Mouse (Mus musculus) heart, embryonic 10.5 days (tissue): ENCODE results near the gene Rpusd3. TPM values are rescaled to one million over a fixed set of nuclear protein-coding genes. Genes with fewer than 3 reads are reported as not detected.

Source experiments
- DNase-seq: peaks from one replicate; pipeline ENCODE4 v3.0.0-alpha.2; 2017; ENCODE audit warnings: low spot score
- H3K27ac ChIP-seq: fragments of 300-500 bp; sonication (generic); 2 replicates; pipeline ENCODE4 v1.5.1; 2016; ENCODE audit warnings: mild to moderate bottlenecking
- H3K27me3 ChIP-seq: fragments of 300-500 bp; sonication (generic); 2 replicates; pipeline ENCODE4 v1.6.1; 2016; ENCODE audit warnings: mild to moderate bottlenecking; ENCODE audit not compliant: poor library complexity, insufficient read depth, severe bottlenecking
- H3K36me3 ChIP-seq: fragments of 300-500 bp; sonication (generic); 2 replicates; pipeline ENCODE4 v1.6.1; 2016; ENCODE audit warnings: mild to moderate bottlenecking, moderate library complexity
- H3K4me1 ChIP-seq: fragments of 300-500 bp; sonication (generic); 2 replicates; pipeline ENCODE4 v1.6.1; 2016; ENCODE audit warnings: mild to moderate bottlenecking
- H3K4me3 ChIP-seq: fragments of 300-500 bp; sonication (generic); 2 replicates; pipeline ENCODE4 v1.5.1; 2016; ENCODE audit warnings: mild to moderate bottlenecking, moderate library complexity
- H3K9me3 ChIP-seq: fragments of 300-500 bp; sonication (generic); 2 replicates; pipeline ENCODE4 v1.6.1; 2016; ENCODE audit warnings: mild to moderate bottlenecking, moderate library complexity
- WGBS: fragments of 180-500 bp; shearing (Covaris S2); methylation state at CpG from one replicate; pipeline ENCODE4 v1.1.7; 2016; 5-methylcytosine and 5-hydroxymethylcytosine counted together
- polyA plus RNA-seq: library from polyadenylated mRNA; unstranded; fragments of >200 nt; fragmentation: Nextera tagmentation; extraction: Ambion mirVana; gene quantifications from 2 replicates; pipeline ENCODE4 v1.2.1, GENCODE M21; 2016

The Rpusd3 gene
- polyA plus RNA-seq, 1 experiment from 2014 or later = 26.1 TPM

GRCm38 (mm10) chr6:113424187-113424586 is 5.0 kb upstream of the Rpusd3 start:
- 80% methylated on average over 7 of the region's 7 CpGs for WGBS
- no peak for DNase-seq

GRCm38 (mm10) chr6:113423000-113423399 is 3.9 kb upstream of the Rpusd3 start:
- H3K4me3 ChIP-seq = no peak overlapping the region
- peaks cover 9% of the 10 kb centered on the region for H3K4me1 ChIP-seq
- no peaks in the 10 kb centered on the region for H3K9me3 ChIP-seq
- H3K27ac ChIP-seq = no peak overlapping the region
- 61% methylated on average over 4 of the region's 4 CpGs for WGBS
- no peaks in the 10 kb centered on the region for H3K36me3 ChIP-seq
- no peak for DNase-seq
- H3K27me3 ChIP-seq = no peaks in the 10 kb centered on the region

More at GRCm38 (mm10) chr6:113424187-113424586, 5.0 kb upstream of the Rpusd3 start:
- Histone ChIP-seq H3K27me3 (no peaks in the 10 kb centered on the region), H3K9me3 (no peaks in the 10 kb centered on the region), H3K36me3 (no peaks in the 10 kb centered on the region), H3K27ac (no peak overlapping the region), H3K4me3 (no peak overlapping the region), H3K4me1 (no peaks in the 10 kb centered on the region; the same call in 1 of the 2 replicates)

DNA sequence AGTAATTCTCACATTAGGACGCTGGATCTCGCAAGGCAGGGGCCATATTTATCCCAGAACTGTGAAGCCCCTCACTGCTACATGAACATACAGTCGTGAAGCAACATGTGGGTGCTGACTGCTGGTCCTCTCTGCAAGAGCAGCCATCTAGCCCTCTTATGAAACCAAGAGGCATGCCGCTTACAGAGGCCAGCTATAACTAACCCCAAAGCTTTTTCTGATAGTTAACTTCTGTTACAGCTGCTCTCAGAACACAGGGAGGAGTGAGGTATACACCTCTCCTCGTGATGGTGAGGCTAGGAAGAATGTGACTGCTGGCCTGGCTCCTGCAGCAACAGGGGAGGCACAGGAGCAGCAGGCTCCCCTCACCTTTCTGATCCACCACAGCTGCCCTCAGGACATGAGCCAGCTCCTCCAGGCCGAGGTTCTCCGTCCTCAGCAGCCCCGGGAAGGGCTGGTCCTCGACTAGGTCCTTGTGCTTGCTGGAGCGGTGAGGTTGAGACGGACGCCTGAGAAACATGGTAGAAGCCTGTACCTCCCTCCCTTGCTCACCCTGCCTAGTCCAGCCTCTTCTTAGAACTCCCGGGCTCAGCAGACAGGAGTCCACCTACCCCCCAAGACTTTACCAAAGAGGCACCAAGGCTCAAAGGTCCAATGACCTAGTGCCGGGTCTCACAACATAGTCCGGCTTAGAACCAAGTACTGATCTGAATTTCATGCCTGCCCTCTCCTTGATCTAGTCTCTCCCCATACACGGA is 520 bp downstream of the Rpusd3 start:
- Histone ChIP-seq H3K27me3 (no peaks in the 10 kb centered on the region), H3K36me3 (peaks cover 27% of the 10 kb centered on the region), H3K4me3 (peak overlapping the region; percentile 74), H3K27ac (peak overlapping the region; percentile 84), H3K4me1 (peaks cover 13% of the 10 kb centered on the region), H3K9me3 (no peaks in the 10 kb centered on the region)
- DNase-seq = peak; percentile 84
- 15% methylated on average over 16 of the region's 16 CpGs for WGBS

GRCm38 (mm10) chr6:113416416-113416815 is 2.7 kb downstream of the Rpusd3 start:
- H3K4me3 ChIP-seq = no peak overlapping the region
- no peak for DNase-seq
- H3K27me3 ChIP-seq = no peaks in the 10 kb centered on the region
- H3K27ac ChIP-seq = no peak overlapping the region
- peaks cover 27% of the 10 kb centered on the region for H3K36me3 ChIP-seq
- H3K9me3 ChIP-seq = no peaks in the 10 kb centered on the region
- H3K4me1 ChIP-seq = peaks cover 13% of the 10 kb centered on the region
- 81% methylated on average over 5 of the region's 5 CpGs for WGBS

DNA sequence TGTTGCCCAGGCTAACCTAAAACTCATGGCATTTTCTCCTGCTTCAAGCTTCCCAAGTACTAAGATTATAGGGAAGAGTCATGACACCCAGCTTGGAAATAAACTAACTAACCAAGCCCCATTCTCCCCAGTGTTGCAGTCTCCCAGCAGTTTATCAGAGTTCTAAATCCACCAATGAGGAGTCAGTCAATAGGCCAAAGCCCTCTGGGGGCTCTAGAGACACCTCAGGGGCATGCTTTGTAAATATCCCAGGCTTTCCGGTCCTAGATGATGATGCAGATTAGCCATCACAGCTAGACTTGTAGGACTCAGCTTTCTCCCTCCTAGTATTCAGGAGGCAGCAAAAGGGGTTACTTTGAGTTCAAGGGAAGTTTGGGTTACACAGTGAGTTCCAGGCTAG is 9.1 kb downstream of the Rpusd3 start:
- DNase-seq = no peak
- no peaks in the 10 kb centered on the region for H3K4me1 ChIP-seq
- H3K9me3 ChIP-seq = no peaks in the 10 kb centered on the region
- WGBS = 65% methylated on average over 1 of the region's 1 CpGs
- no peak overlapping the region for H3K27ac ChIP-seq
- H3K4me3 ChIP-seq = no peak overlapping the region
- H3K36me3 ChIP-seq = peaks cover 14% of the 10 kb centered on the region
- no peaks in the 10 kb centered on the region for H3K27me3 ChIP-seq

DNA sequence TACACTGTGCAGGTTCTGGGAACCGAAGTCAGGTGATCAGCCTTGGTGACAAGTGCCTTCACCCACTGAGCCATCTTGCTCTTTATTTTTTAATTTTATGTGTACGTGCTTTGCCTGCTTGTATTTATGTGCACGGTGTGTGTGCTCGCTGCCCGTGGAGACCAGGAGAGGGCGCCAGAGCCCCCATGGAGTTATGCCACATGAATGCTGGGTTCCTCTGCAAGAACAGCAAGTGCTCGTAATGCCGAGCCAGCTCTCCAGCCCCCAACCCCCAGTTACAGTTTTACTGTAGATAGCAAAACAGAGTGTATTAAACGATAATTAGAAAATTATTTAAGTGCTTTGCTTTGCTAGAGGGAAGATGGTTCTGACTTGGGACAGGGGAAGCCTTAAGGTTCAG is 12.5 kb downstream of the Rpusd3 start:
- WGBS = 71% methylated on average over 9 of the region's 9 CpGs
- DNase-seq = no peak

DNA sequence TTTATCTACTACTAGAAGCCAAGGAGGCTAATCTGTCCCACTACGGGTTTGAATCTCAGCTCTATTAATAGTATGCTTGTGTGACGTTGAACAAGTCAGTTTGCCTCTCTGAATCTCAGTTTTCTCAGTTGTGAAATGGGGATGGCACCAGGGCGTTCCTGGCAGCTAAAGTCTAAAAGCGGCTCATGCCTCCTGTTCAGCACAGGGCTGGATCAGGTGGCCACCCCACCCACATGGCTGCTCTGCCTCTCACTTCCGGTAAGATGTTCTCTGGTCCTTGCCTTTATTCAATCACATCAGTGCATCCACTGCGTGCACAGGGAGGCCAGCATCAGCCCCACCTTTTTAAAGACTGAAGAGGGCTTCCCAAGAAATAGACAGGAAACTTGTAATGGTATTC is 13.7 kb downstream of the Rpusd3 start:
- DNase-seq = no peak
- no peak overlapping the region for H3K27ac ChIP-seq
- H3K4me3 ChIP-seq = no peak overlapping the region
- no peaks in the 10 kb centered on the region for H3K27me3 ChIP-seq
- 0 out of 2 replicates have a peak, but pooled peaks cover 3% of the 10 kb centered on the region for H3K4me1 ChIP-seq
- H3K9me3 ChIP-seq = no peaks in the 10 kb centered on the region
- 78% methylated on average over 6 of the region's 6 CpGs for WGBS
- H3K36me3 ChIP-seq = 0 out of 2 replicates have a peak, but pooled peaks cover 4% of the 10 kb centered on the region

More for the DNA sequence above, 12.5 kb downstream of the Rpusd3 start:
- Histone ChIP-seq H3K9me3 (no peaks in the 10 kb centered on the region), H3K4me3 (no peak overlapping the region), H3K27ac (no peak overlapping the region), H3K36me3 (0 out of 2 replicates have a peak, but pooled peaks cover 4% of the 10 kb centered on the region), H3K27me3 (no peaks in the 10 kb centered on the region), H3K4me1 (0 out of 2 replicates have a peak, but pooled peaks cover 3% of the 10 kb centered on the region)

DNA sequence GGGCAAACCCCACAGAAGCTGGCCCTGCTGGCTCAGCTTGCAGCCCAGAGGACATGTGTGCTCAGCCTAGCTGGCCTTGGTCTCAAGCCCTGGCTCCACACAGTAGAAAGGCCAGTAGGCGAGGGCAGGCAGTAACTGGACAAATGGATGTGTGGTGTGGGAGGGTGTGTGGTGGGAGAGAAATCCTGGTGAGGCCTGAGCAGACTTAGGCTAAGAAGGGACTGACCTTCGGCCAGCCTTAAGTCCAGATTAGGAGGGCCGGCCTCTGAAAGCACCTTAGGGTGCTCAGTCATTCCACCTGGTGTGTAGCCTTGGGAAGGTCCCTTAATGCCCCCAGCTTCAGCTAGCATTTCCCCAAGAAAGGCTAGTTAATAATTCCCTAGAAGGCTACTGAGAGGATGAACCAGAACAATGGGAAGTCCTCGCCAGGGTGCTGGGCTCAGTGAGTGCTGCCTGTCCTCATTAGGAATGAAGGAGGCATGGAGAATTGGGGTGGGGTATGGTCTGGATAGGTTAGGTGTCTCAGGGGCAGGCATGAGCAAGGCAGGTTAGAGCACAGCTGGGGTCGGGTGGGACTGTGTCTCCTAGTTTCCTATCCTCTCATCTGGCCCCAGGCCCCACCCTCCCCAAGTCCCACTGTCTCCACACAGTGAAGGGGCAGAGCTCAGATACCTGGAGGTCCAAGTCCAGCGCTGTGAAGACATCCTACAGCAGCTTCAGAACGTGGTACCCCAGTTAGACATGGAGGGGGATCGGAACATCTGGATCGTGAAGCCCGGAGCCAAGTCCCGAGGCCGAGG is 14.3 kb downstream of the Rpusd3 start:
- H3K27ac ChIP-seq = no peak overlapping the region
- 0 out of 2 replicates have a peak, but pooled peaks cover 3% of the 10 kb centered on the region for H3K4me1 ChIP-seq
- no peak for DNase-seq
- WGBS = 71% methylated on average over 12 of the region's 12 CpGs
- H3K9me3 ChIP-seq = no peaks in the 10 kb centered on the region
- H3K4me3 ChIP-seq = no peak overlapping the region
- no peaks in the 10 kb centered on the region for H3K27me3 ChIP-seq
- H3K36me3 ChIP-seq = 0 out of 2 replicates have a peak, but pooled peaks cover 4% of the 10 kb centered on the region

DNA sequence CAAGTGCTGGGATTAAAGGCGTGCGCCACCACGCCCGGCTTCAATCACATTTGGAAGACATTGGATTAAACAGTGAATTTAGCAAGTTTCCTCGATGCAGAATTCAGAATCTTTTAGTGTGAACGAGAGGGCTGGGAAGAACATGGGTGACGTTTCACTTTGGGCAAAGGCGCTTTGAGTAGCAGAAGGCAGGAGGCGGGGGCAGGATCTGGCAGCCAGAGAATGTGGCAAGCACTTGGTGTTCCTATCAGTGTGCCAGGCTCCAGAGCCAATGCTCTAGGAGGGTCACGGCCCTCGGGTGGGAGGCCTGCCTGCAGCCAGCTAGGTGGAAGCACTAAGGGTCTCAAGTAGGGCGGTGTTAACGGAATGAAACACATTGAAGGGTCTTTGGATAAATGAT is 17.0 kb downstream of the Rpusd3 start:
- H3K36me3 ChIP-seq = 0 out of 2 replicates have a peak, but pooled peaks cover under 1% of the 10 kb centered on the region
- H3K27me3 ChIP-seq = no peaks in the 10 kb centered on the region
- WGBS = 86% methylated on average over 13 of the region's 13 CpGs
- no peak overlapping the region for H3K4me3 ChIP-seq
- H3K27ac ChIP-seq = no peak overlapping the region
- no peak for DNase-seq
- H3K4me1 ChIP-seq = 0 out of 2 replicates have a peak, but pooled peaks cover 3% of the 10 kb centered on the region
- H3K9me3 ChIP-seq = no peaks in the 10 kb centered on the region

GRCm38 (mm10) chr6:113396270-113397030 is 22.7 kb downstream of the Rpusd3 start:
- H3K27me3 ChIP-seq = no peaks in the 10 kb centered on the region
- peaks cover 9% of the 10 kb centered on the region for H3K36me3 ChIP-seq
- no peaks in the 10 kb centered on the region for H3K9me3 ChIP-seq
- H3K27ac ChIP-seq = no peak overlapping the region
- H3K4me3 ChIP-seq = no peak overlapping the region
- WGBS = 79% methylated on average over 10 of the region's 10 CpGs
- H3K4me1 ChIP-seq = peaks cover 14% of the 10 kb centered on the region
- no peak for DNase-seq

DNA sequence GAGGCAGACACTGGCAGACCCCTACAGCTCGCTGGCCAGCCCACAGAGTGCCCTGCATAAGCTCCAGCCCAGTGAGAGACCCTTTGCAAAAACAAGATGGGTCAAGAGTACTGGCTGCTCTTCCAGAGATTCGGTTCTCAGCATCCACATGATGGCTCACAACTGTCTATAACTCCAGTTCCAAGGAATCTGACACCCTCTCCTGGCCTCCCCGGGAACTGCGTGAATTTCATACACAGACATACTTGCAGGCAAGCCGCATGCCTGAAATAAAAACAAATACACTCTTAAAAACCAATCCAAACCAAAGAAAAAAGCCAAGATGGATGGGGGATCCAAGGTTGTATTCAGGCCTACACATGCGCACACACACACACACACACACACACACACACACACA is 23.6 kb downstream of the Rpusd3 start:
- WGBS = 90% methylated on average over 6 of the region's 6 CpGs
- Histone ChIP-seq H3K4me1 (peaks cover 14% of the 10 kb centered on the region), H3K36me3 (peaks cover 16% of the 10 kb centered on the region), H3K9me3 (no peaks in the 10 kb centered on the region), H3K27ac (no peak overlapping the region), H3K27me3 (no peaks in the 10 kb centered on the region), H3K4me3 (no peak overlapping the region)
- no peak for DNase-seq

GRCm38 (mm10) chr6:113394811-113395210 is 24.3 kb downstream of the Rpusd3 start:
- H3K27ac ChIP-seq = no peak overlapping the region
- H3K4me1 ChIP-seq = peaks cover 14% of the 10 kb centered on the region
- no peaks in the 10 kb centered on the region for H3K9me3 ChIP-seq
- no peaks in the 10 kb centered on the region for H3K27me3 ChIP-seq
- 92% methylated on average over 11 of the region's 11 CpGs for WGBS
- peaks cover 22% of the 10 kb centered on the region for H3K36me3 ChIP-seq
- no peak for DNase-seq
- no peak overlapping the region for H3K4me3 ChIP-seq
